Mouse (Mus musculus) MEL (cell line): Measurements from ENCODE around the gene Zar1. TPM values are rescaled to one million over a fixed set of nuclear protein-coding genes. Genes with fewer than 3 reads are reported as not detected.
"Not testable (repeated sequence)": the region's sequence is repeated elsewhere in the genome, so short reads cannot be mapped to it uniquely, and the experiment has no call there.

Experiments used
- DNase-seq: peaks from one replicate; pipeline ENCODE4 v3.0.0; 2011; ENCODE audit warnings: low read depth, low spot score
- H3K27ac ChIP-seq: 2 replicates; pipeline ENCODE4 v1.5.1; 2012; ENCODE audit warnings: low read depth, mild to moderate bottlenecking, control low read depth, low read length, moderate library complexity; ENCODE audit not compliant: control insufficient read depth
- H3K27me3 ChIP-seq, 2 experiments: fragments of 150-350 bp in 1 of 2; sonication (generic) in 1 of 2; 2 replicates each; pipeline ENCODE4 v1.6.1; 2012; ENCODE audit warnings: low read length in 2 of 2, mild to moderate bottlenecking in 2 of 2, improper control_type of control experiment in 1 of 2, moderate library complexity in 1 of 2; ENCODE audit not compliant: insufficient read depth in 2 of 2, control insufficient read depth in 1 of 2
- H3K36me3 ChIP-seq, 2 experiments: 2 replicates each; pipeline ENCODE4 v1.6.1; 2012 to 2014; ENCODE audit warnings: low read length in 2 of 2, improper control_type of control experiment in 1 of 2, inconsistent platforms in 1 of 2, mild to moderate bottlenecking in 1 of 2; ENCODE audit not compliant: insufficient read depth in 2 of 2, control insufficient read depth in 1 of 2
- H3K4me1 ChIP-seq, 2 experiments: fragments of 150-350 bp in 1 of 2; sonication (generic) in 1 of 2; 2 replicates each; pipeline ENCODE4 v1.6.1; 2012; ENCODE audit warnings: low read length in 2 of 2, improper control_type of control experiment in 1 of 2, mild to moderate bottlenecking in 1 of 2; ENCODE audit not compliant: insufficient read depth in 2 of 2, control insufficient read depth in 1 of 2
- H3K4me3 ChIP-seq, 2 experiments: fragments of 150-350 bp in 1 of 2; sonication (generic) in 1 of 2; 2 replicates each; pipeline ENCODE4 v1.5.1; 2012; ENCODE audit warnings: low read depth in 2 of 2, low read length in 2 of 2, mild to moderate bottlenecking in 2 of 2, moderate library complexity in 2 of 2, control low read depth in 1 of 2, improper control_type of control experiment in 1 of 2; ENCODE audit not compliant: control insufficient read depth in 1 of 2, insufficient read depth in 1 of 2
- H3K79me2 ChIP-seq: 2 replicates; pipeline ENCODE4 v1.6.1; 2012; ENCODE audit warnings: mild to moderate bottlenecking, low read length, moderate library complexity; ENCODE audit not compliant: control insufficient read depth, poor library complexity, insufficient read depth
- H3K9ac ChIP-seq: 2 replicates; pipeline ENCODE4 v1.6.1; 2012; ENCODE audit warnings: low read depth, mild to moderate bottlenecking, control low read depth, low read length, moderate library complexity; ENCODE audit not compliant: control insufficient read depth, poor library complexity, severe bottlenecking
- H3K9me3 ChIP-seq: fragments of 150-350 bp; sonication (generic); replicated peaks from 2 replicates; pipeline ENCODE4 v1.6.1; 2012; ENCODE audit warnings: mild to moderate bottlenecking, low read length, improper control_type of control experiment, moderate library complexity; ENCODE audit not compliant: insufficient read depth
- CHD1 ChIP-seq: IDR thresholded peaks from 2 replicates; pipeline ENCODE4 v1.6.1; 2012; ENCODE audit warnings: low read depth, mild to moderate bottlenecking, inconsistent platforms, low read length, improper control_type of control experiment
- CTCF ChIP-seq, 3 experiments: IDR thresholded peaks in 2 of 3; conservative IDR thresholded peaks in 1 of 3; 2 replicates each; pipeline ENCODE4 v1.5.1; 2011 to 2012; ENCODE audit warnings: low read length in 3 of 3, low read depth in 2 of 3, mild to moderate bottlenecking in 2 of 3, improper control_type of control experiment in 1 of 3, inconsistent platforms in 1 of 3, mixed read lengths in 1 of 3, moderate library complexity in 1 of 3; ENCODE audit not compliant: control insufficient read depth in 1 of 3, insufficient read depth in 1 of 3, poor library complexity in 1 of 3, severe bottlenecking in 1 of 3
- GABPA ChIP-seq: IDR thresholded peaks from 2 replicates; pipeline ENCODE4 v1.6.1; 2012; ENCODE audit warnings: low read depth, mild to moderate bottlenecking, inconsistent platforms, low read length, improper control_type of control experiment, moderate library complexity
- MAFK ChIP-seq: IDR thresholded peaks from 2 replicates; pipeline ENCODE4 v1.6.1; 2011; ENCODE audit warnings: low read depth, mild to moderate bottlenecking, low read length, improper control_type of control experiment, borderline replicate concordance
- MYB ChIP-seq: IDR thresholded peaks from 2 replicates; pipeline ENCODE4 v1.6.1; 2011; ENCODE audit warnings: mild to moderate bottlenecking, low read depth, low read length, improper control_type of control experiment
- POLR2AphosphoS5 ChIP-seq: IDR thresholded peaks from 2 replicates; pipeline ENCODE4 v1.6.1; 2012; ENCODE audit warnings: low read depth, borderline replicate concordance, mild to moderate bottlenecking, inconsistent platforms, low read length, moderate library complexity, mixed read lengths
- RAD21 ChIP-seq: IDR thresholded peaks from 2 replicates; pipeline ENCODE4 v1.6.1; 2011; ENCODE audit warnings: mild to moderate bottlenecking, low read depth, low read length, improper control_type of control experiment
- SIN3A ChIP-seq: IDR thresholded peaks from 2 replicates; pipeline ENCODE4 v1.6.1; 2012; ENCODE audit warnings: low read length, improper control_type of control experiment, inconsistent platforms
- SMC3 ChIP-seq: IDR thresholded peaks from 2 replicates; pipeline ENCODE4 v1.6.1; 2011; ENCODE audit warnings: low read depth, low read length, improper control_type of control experiment
- UBTF ChIP-seq: IDR thresholded peaks from 2 replicates; pipeline ENCODE4 v1.6.1; 2012; ENCODE audit warnings: low read depth, mild to moderate bottlenecking, inconsistent platforms, low read length, improper control_type of control experiment, moderate library complexity, borderline replicate concordance; ENCODE audit not compliant: insufficient read depth
- ZMIZ1 ChIP-seq: IDR thresholded peaks from 2 replicates; pipeline ENCODE4 v1.6.1; 2012; ENCODE audit warnings: low read depth, mild to moderate bottlenecking, inconsistent platforms, low read length, improper control_type of control experiment, moderate library complexity
- polyA plus RNA-seq, 2 experiments: library from polyadenylated mRNA; stranded (reverse) in 1 of 2; unstranded in 1 of 2; fragments of >175 nt in 1 of 2; fragments of >200 nt in 1 of 2; gene quantifications; 2 replicates each; pipeline versions ENCODE4 v1.2.1 to v1.2.4; 2012; ENCODE audit warnings: low replicate concordance in 2 of 2, low read depth in 1 of 2; ENCODE audit not compliant: insufficient read length in 2 of 2, insufficient read depth in 1 of 2, missing spikeins in 1 of 2
- total RNA-seq: library from RNA; depleted of rRNA; stranded (reverse); fragments of 300-350 nt; gene quantifications from 2 replicates; pipeline ENCODE4 v1.2.3, GENCODE M21; 2012

The Zar1 gene
- total and polyA plus RNA-seq, 3 experiments = 0.93 TPM; not detected in 2

DNA sequence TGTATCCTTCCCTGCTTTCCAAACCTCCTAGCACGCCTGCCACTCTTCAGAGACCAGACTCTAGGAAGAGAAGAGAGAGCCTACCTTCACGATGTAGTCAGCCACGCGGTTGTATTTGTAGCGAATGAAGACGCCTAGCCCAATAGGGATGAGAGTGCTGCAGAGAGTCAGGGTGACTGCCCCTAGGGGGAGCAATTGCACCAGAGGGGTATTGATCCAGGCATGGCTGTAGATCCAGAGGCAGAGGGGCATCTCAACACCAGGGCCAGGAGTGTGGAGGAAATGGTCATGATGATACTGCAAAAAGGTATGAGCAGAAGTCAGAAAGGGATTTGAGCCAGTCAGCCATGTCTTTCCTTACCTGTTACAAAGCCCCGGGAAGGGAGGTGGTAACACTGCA, 5.1 kb upstream of the Zar1 start:
- H3K27me3 ChIP-seq, H3K9ac ChIP-seq, H3K36me3 ChIP-seq, H3K4me3 ChIP-seq, H3K9me3 ChIP-seq, DNase-seq, H3K4me1 ChIP-seq, H3K79me2 ChIP-seq, H3K27ac ChIP-seq: not testable (repeated sequence)
- TF ChIP-seq RAD21 (peak; percentile 5), CTCF (IDR thresholded peaks at IDR 0.05 in 2 of 3, conservative IDR thresholded peaks at IDR 0.05 in 1 of 3; ENCODE audit: control insufficient read depth in 1 of 3, insufficient read depth in 1 of 3, low read depth in 2 of 3, low read length in 3 of 3, poor library complexity in 1 of 3, severe bottlenecking in 1 of 3) (peak in 2 of 3 experiments; percentile 27 to 35; a peak in 4 of 6 replicates), SMC3 (peak; percentile 27; the same call in 1 of the 2 replicates)

DNA sequence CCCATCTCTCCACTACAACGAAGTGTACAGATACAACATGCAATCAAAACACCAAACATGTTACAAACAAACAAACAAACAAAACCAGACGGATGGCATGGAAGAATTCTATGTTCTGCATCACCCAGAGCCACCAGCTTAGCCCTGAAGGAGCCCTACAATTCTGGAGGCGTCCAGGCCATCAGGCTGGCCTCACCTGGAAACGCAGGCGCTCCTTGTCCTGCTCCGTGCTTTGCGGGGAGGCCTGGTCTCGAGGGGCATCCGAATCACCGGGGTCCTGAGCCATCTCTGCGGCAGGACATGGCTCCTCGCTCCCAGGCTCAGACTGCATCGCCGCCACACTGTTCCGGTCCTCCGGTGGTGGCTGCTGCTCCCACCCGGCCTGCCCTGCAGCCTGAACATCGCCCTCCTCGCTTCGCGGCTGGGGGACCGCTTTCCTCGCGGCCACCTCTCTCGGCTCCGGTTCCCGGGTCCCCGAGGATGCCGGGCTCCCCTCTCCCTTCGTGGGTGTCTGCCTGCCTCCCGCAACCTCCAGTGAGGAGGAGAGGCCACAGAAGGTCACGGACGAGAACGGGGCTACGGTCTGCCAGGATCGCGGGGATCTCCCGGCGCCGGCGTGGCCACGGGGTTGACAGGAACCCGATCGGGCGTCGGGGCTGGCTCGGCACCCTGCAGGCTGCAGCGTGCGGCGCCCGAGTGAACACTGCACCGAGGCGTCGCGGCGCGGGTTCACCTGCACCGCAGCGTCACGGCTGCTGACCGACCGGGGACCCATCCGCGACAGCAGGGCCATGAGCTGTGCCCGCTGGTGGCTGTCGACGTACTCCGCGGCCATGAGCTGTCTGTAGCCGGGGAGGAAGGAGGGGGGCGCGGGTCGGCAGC, 725 bp downstream of the Zar1 start:
- not testable (repeated sequence) for H3K4me1 ChIP-seq, DNase-seq, H3K79me2 ChIP-seq, H3K27me3 ChIP-seq, H3K36me3 ChIP-seq, H3K9me3 ChIP-seq, H3K27ac ChIP-seq, H3K4me3 ChIP-seq, H3K9ac ChIP-seq

DNA sequence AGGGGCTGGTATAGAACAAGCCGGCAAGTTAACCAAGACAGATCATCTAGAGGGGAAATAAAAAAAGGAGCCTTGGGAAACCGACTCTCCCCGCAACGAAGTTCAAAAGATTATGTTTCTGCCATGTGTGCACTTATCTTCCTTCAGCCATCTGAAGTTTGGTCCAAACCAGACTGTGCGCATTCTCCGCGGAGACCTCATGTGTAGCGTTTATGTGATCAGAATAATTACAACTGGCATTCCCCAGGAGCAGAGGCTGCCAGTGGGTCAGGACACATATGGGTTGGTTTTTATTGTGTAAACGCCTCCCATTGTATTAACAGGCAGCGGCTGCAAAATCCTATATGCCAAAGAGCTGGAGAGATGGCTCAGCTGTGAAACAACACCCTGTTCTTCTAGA, 1.5 kb downstream of the Zar1 start:
- not testable (repeated sequence) for H3K79me2 ChIP-seq, H3K4me1 ChIP-seq

GRCm38 (mm10) chr5:72565621-72566020, 15.4 kb downstream of the Zar1 start:
- TF ChIP-seq RAD21 = no peak
- no peak for TF ChIP-seq MAFK
- no peak for TF ChIP-seq POLR2AphosphoS5
- no peak for TF ChIP-seq ZMIZ1
- TF ChIP-seq MYB = no peak
- no peak for TF ChIP-seq GABPA
- no peak for TF ChIP-seq SMC3
- no peak for TF ChIP-seq CHD1
- TF ChIP-seq UBTF = no peak
- TF ChIP-seq SIN3A = no peak
- Histone ChIP-seq H3K27ac (no peak overlapping the region), H3K79me2 (no peaks in the 10 kb centered on the region), H3K36me3 (peaks cover 0 to 7% of the 10 kb centered on the region in 2 experiments; a peak in 2 of 4 replicates), H3K4me3 (no peak overlapping the region), H3K9me3 (no peaks in the 10 kb centered on the region), H3K27me3 (no peaks in the 10 kb centered on the region), H3K9ac (no peak overlapping the region), H3K4me1 (peaks cover 0 to 6% of the 10 kb centered on the region in 2 experiments; a peak in 2 of 4 replicates)
- DNase-seq = no peak

More for the DNA sequence above, 1.5 kb downstream of the Zar1 start:
- H3K9ac ChIP-seq, H3K36me3 ChIP-seq, H3K27ac ChIP-seq, H3K4me3 ChIP-seq, DNase-seq, H3K27me3 ChIP-seq, H3K9me3 ChIP-seq: not testable (repeated sequence)
